Mouse (Mus musculus): Measurements from ENCODE around the gene Stx11. TPM values are rescaled to one million over a fixed set of nuclear protein-coding genes. Genes with fewer than 3 reads are reported as not detected.

Gene Stx11
- polyA plus RNA-seq, 1 experiment from 2014 or later, result 16.6 TPM

DNA sequence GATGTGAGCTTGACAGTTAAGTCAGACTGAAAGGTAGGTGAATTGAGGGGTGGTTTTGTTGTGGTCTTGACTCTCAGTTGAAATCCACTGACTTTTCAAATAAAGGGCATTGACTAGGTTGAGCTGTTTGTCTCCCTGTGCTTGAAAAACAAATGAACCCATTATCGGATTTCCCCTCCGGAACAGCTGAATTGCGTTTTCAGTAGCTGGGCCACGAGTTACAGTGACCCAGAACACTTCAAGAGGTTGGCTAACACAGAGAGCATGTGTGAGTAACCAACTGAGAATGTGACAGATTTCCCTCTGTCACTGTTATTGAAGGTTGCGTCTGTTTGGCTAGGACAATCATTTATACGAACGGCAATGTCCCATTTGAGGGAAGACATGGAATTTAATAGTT, 17.0 kb upstream of the Stx11 start:
- H3K36me3 ChIP-seq, result no peaks in the 10 kb centered on the region
- no peak overlapping the region for H3K4me2 ChIP-seq
- H3K4me3 ChIP-seq, result no peak overlapping the region
- peaks cover 25% of the 10 kb centered on the region for H3K4me1 ChIP-seq
- no peaks in the 10 kb centered on the region for H3K9me3 ChIP-seq (replicated peaks)
- ATAC-seq, result no peak
- H3K27me3 ChIP-seq (replicated peaks), result no peaks in the 10 kb centered on the region
- WGBS (ENCODE audit: insufficient replicate concordance), result 79% methylated on average over 7 of the region's 7 CpGs
- H3K27ac ChIP-seq, result no peak overlapping the region
- no peak overlapping the region for H3K9ac ChIP-seq

DNA sequence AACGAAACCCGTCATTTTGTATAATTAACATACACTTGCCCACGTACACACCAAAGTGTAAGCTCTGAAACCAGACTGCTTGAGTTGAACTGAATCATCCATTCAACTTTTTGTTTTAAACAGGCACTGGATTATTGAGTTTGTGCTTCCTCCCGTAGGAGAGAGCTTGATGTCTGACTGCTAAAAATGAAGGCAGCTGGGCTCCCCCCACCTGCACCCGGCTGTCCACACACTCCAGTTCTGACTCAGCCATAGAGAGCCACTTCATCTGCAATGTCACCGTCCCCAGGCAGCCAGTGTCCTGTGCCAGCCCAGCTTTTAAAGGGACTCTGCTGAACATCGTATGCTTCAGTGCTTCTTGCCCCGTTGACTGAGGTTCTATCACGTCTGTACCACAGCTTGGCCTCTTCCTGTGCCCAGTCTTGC, 13.7 kb upstream of the Stx11 start:
- Histone ChIP-seq H3K4me3 (no peak overlapping the region), H3K4me2 (no peak overlapping the region), H3K4me1 (peaks cover 4% of the 10 kb centered on the region; the same call in 1 of the 2 replicates), H3K27ac (no peak overlapping the region), H3K9ac (no peak overlapping the region), H3K36me3 (no peaks in the 10 kb centered on the region), H3K9me3 (replicated peaks) (no peaks in the 10 kb centered on the region), H3K27me3 (replicated peaks) (no peaks in the 10 kb centered on the region)
- no peak for ATAC-seq
- WGBS (ENCODE audit: insufficient replicate concordance), result 65% methylated on average over 9 of the region's 9 CpGs

DNA sequence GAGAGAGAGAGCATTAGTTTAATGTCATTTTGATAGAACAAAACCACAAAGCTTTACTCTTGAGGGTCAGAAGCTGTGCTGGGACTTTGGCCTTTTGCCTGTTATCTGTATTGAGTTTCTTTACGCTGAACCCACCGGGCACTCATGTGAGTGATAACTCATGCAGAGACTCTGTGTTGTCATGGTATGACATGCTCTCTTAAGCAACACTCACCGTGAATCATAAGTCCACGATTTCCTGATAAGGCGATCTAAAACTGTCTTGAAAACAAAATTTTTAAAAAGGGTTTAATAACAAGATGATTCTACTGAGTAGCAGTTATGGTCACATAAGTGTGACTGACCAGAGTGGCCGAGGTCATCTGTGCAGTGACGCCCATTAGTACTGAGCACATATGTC, 12.5 kb upstream of the Stx11 start:
- Histone ChIP-seq H3K4me3 (no peak overlapping the region), H3K4me1 (peaks cover 4% of the 10 kb centered on the region; the same call in 1 of the 2 replicates), H3K27me3 (replicated peaks) (no peaks in the 10 kb centered on the region), H3K27ac (no peak overlapping the region), H3K4me2 (no peak overlapping the region), H3K9me3 (replicated peaks) (no peaks in the 10 kb centered on the region), H3K36me3 (no peaks in the 10 kb centered on the region), H3K9ac (no peak overlapping the region)
- ATAC-seq, result no peak
- 52% methylated on average over 7 of the region's 7 CpGs for WGBS (ENCODE audit: insufficient replicate concordance)

DNA sequence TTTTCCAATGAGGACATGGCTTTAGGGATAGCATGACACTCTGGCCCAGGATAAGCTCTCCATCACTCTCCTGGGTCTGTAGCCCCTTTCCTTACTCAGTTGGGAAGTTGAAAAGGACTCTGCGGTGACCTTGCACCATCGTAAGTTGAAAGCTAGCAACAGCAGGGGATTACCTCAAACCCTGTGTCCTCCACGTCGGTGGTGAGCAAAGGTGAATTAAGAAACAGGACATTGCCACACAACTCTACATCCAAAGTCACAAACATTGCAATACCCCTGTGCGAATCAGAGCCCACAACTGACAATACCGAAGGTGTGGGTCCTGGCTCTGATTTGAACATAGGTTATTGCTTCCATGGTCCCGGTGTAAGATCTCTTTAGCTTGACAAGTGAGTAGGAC, 11.9 kb upstream of the Stx11 start:
- no peaks in the 10 kb centered on the region for H3K9me3 ChIP-seq (replicated peaks)
- H3K9ac ChIP-seq, result no peak overlapping the region
- no peak for ATAC-seq
- H3K4me3 ChIP-seq, result no peak overlapping the region
- no peaks in the 10 kb centered on the region for H3K36me3 ChIP-seq
- H3K4me2 ChIP-seq, result no peak overlapping the region
- no peaks in the 10 kb centered on the region for H3K27me3 ChIP-seq (replicated peaks)
- H3K27ac ChIP-seq, result no peak overlapping the region
- 66% methylated on average over 7 of the region's 7 CpGs for WGBS (ENCODE audit: insufficient replicate concordance)
- H3K4me1 ChIP-seq, result peaks cover 4% of the 10 kb centered on the region; the same call in 1 of the 2 replicates

DNA sequence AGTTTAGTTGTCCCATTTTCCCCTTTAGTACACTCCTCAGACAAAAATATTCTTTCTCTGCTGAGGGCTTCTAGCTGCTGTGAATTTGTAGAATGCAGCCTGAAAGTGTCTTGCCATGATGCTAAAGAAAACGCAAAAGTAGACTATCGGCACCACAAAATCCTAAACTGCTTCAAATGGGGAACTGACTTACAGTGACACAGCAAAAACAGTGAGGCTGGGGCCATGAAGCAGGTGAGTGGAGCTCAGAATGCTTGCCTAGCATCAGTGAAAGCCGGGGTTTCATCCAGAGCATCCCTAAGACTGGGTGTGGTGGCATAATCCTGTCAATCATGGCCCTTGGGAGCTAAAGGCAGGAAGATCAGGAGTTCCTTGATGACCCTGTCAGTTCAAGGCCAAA, 11.4 kb upstream of the Stx11 start:
- 53% methylated on average over 3 of the region's 3 CpGs for WGBS (ENCODE audit: insufficient replicate concordance)
- Histone ChIP-seq H3K4me3 (no peak overlapping the region), H3K36me3 (no peaks in the 10 kb centered on the region), H3K9ac (no peak overlapping the region), H3K4me2 (no peak overlapping the region), H3K4me1 (peaks cover 4% of the 10 kb centered on the region; the same call in 1 of the 2 replicates), H3K27ac (no peak overlapping the region), H3K27me3 (replicated peaks) (no peaks in the 10 kb centered on the region), H3K9me3 (replicated peaks) (no peaks in the 10 kb centered on the region)
- no peak for ATAC-seq

DNA sequence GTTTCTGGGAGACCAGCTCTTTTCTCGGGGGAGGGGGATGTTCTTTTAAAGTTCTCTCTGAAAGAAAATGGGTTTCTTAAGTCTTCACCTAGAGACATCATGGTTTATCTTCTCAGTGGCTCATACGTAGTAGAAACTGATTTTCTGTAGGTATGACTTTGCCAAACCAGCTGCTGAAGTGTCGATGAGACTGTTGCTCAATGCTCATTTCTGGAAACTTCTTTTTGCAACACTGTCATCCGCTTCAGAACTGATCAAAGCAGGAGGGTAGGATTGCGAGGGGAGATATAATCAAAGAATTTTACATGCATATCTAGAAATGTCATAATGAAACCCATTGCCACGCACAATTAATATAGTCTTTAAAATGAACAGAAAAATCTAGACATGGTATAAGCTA, 10.5 kb upstream of the Stx11 start:
- Histone ChIP-seq H3K4me2 (no peak overlapping the region), H3K27ac (no peak overlapping the region), H3K4me3 (no peak overlapping the region), H3K36me3 (no peaks in the 10 kb centered on the region), H3K4me1 (no peaks in the 10 kb centered on the region), H3K9ac (no peak overlapping the region), H3K27me3 (replicated peaks) (no peaks in the 10 kb centered on the region), H3K9me3 (replicated peaks) (no peaks in the 10 kb centered on the region)
- ATAC-seq, result no peak
- WGBS (ENCODE audit: insufficient replicate concordance), result 73% methylated on average over 6 of the region's 6 CpGs

DNA sequence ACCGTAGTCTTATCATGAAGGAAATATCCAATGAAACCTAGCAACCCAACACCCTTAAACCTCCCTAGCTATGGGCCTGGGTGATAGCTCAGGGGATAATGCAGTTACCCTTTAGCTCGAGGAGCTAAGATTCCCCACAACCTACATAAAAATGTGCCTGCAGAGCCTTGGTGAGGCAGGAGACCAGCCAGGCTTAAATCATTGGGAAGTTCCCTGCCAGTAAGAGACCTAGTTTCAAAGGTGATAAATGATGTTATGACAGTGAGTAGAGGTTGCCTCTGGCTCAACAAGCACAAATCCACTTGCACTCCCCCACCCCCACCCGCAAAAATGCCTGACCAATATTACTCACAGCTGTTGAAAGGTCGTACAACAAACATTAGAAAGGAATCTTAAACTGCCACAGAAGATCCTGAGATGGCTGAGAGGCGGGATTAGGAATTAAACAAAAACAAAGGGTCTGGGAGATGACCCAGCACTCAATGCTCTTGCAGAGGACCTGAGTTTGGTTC, 1.6 kb upstream of the Stx11 start:
- Histone ChIP-seq H3K4me3 (no peak overlapping the region), H3K4me2 (no peak overlapping the region), H3K27ac (no peak overlapping the region), H3K27me3 (replicated peaks) (peaks cover 8% of the 10 kb centered on the region; the same call in 1 of the 2 replicates), H3K9me3 (replicated peaks) (no peaks in the 10 kb centered on the region), H3K4me1 (peaks cover 33% of the 10 kb centered on the region), H3K9ac (no peak overlapping the region), H3K36me3 (no peaks in the 10 kb centered on the region)
- no peak for ATAC-seq
- WGBS (ENCODE audit: insufficient replicate concordance), result 64% methylated on average over 5 of the region's 5 CpGs

DNA sequence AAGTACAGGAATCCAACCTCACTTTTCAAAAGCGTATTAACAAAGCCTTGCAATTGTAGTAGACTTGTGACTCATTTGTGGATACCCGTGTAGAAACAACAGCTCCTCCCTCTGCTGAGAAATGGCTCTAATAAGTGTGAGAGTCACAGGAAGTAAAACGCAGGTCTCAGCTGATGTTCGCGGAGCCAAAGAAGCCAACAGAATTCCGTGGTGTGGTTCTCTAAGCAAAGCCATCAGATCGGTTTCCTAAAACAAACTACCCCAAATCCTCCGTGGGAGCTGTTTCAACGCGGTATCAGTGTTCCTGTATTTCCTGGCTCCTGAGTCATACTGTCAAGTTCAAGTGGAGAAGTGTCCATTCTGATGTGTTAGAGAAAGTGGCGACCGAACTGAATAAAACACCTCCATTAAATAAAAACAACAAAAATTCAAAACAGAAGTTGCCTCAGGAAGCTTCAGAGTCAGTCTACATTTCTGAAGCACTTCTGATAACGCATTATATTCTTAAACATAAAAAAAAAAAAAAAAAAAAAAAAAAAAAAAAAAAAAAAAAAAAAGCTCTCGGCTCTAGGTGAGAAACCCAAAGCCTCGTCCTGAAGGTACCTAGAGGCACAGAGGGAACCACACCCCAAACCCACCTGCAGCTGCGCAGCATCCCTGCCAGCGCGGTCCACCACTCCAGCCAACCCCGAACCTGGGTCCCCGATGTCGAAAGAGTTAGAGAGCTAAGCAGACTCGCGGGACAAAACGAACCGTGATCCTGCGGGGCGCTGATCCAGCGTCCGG, 543 bp downstream of the Stx11 start:
- 1% methylated on average over 29 of the region's 29 CpGs for WGBS (ENCODE audit: insufficient replicate concordance)
- peak overlapping the region; percentile 81 for H3K9ac ChIP-seq
- H3K27ac ChIP-seq, result peak overlapping the region; percentile 79
- no peaks in the 10 kb centered on the region for H3K9me3 ChIP-seq (replicated peaks)
- peak overlapping the region; percentile 87 for H3K4me2 ChIP-seq
- peaks cover 33% of the 10 kb centered on the region for H3K4me1 ChIP-seq
- H3K27me3 ChIP-seq (replicated peaks), result peaks cover 8% of the 10 kb centered on the region; the same call in 1 of the 2 replicates
- no peaks in the 10 kb centered on the region for H3K36me3 ChIP-seq
- peak; percentile 65 for ATAC-seq
- H3K4me3 ChIP-seq, result peak overlapping the region; percentile 82

DNA sequence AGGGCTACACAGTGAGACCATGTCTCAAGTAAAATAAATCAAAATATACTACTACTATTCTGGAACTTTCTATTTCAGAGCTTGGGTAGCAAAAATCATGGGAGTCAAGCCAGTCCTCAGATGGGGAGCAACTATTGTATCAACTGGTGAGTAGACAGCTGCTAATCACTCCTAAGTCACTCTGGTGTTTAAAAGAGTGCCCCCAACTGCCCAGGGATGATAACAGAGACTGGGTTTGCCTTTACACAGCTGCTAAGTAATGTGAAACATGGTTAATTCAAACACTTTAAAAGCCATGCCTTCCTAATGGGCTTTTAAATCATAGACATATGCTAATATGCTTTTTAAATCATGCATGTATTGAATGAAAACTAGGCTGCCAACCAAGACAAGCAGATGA, 1.9 kb downstream of the Stx11 start:
- Histone ChIP-seq H3K27ac (peak overlapping the region; percentile 79), H3K4me1 (peaks cover 33% of the 10 kb centered on the region), H3K36me3 (no peaks in the 10 kb centered on the region), H3K4me3 (peak overlapping the region; percentile 82), H3K9ac (peak overlapping the region; percentile 61; the same call in 1 of the 2 replicates), H3K9me3 (replicated peaks) (no peaks in the 10 kb centered on the region), H3K27me3 (replicated peaks) (0 out of 2 replicates have a peak, but pooled peaks cover 8% of the 10 kb centered on the region), H3K4me2 (peak overlapping the region; percentile 87)
- peak; percentile 76 for ATAC-seq

DNA sequence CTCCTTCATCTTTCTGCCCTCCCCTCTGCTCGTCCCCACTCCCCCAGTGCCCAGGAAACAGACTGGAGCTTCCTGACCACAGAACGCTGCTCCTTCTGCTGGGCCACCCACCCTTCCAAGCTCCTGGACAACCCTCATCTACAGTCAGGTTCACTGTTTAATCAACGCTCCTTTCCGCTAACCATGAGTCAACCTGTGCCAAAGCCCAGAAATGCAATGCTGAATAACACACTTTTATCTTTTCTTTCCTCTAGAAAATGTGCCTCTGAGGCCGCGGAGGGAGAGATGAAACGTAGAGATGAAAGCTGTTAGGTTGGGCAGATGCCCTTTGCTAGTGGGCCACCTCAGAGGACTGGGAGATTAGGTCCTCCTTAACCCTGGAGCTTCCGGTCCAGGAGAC, 2.6 kb downstream of the Stx11 start:
- Histone ChIP-seq H3K27me3 (replicated peaks) (0 out of 2 replicates have a peak, but pooled peaks cover 8% of the 10 kb centered on the region), H3K4me1 (peaks cover 33% of the 10 kb centered on the region), H3K27ac (peak overlapping the region; percentile 79), H3K4me3 (peak overlapping the region; percentile 82; the same call in 1 of the 2 replicates), H3K9me3 (replicated peaks) (no peaks in the 10 kb centered on the region), H3K4me2 (peak overlapping the region; percentile 87), H3K9ac (peak overlapping the region; percentile 42; the same call in 1 of the 2 replicates), H3K36me3 (no peaks in the 10 kb centered on the region)
- no peak for ATAC-seq
- 32% methylated on average over 8 of the region's 8 CpGs for WGBS (ENCODE audit: insufficient replicate concordance)

DNA sequence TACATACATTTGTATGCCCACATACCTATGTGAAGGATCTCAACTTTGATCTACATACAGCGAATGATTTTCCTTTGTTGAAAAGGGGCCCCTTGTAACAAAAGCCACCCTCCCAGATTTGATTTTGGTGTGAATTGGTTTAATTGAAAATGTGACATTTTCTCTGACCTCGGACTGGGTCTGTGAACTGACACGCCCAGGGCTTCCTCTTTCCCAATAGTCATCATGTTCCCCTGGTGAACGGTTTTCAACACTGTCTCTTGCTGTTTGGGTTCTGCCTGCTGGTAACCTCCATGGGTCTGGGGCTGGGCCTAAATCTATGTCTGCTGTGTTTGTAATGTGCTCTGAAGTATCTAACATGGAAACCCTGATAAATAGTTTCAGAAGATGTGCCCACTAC, 6.8 kb downstream of the Stx11 start:
- no peaks in the 10 kb centered on the region for H3K27me3 ChIP-seq (replicated peaks)
- 51% methylated on average over 4 of the region's 4 CpGs for WGBS (ENCODE audit: insufficient replicate concordance)
- H3K36me3 ChIP-seq, result no peaks in the 10 kb centered on the region
- H3K4me2 ChIP-seq, result no peak overlapping the region
- no peak for ATAC-seq
- no peak overlapping the region for H3K4me3 ChIP-seq
- peaks cover 19% of the 10 kb centered on the region for H3K4me1 ChIP-seq
- no peak overlapping the region for H3K9ac ChIP-seq
- no peaks in the 10 kb centered on the region for H3K9me3 ChIP-seq (replicated peaks)
- H3K27ac ChIP-seq, result no peak overlapping the region

DNA sequence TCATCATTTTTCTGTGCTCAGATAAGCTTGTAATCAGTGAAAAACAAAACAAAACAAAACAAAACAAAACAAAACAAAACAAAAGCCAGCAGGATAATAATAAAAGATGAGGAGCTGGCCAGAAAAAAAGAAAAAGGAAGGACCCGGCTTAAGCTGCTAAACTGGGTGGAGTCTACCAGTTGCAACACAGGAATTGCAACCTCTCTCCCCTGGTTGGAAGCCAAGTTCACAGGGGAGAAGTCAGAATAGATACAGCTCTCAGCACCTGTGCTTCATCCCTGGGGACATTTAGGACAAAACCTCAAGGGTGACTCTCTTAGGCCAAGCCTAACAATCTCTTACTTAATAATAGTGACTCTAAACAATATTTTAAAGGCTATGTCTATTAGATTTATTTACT, 8.3 kb downstream of the Stx11 start:
- H3K4me1 ChIP-seq, result peaks cover 15% of the 10 kb centered on the region
- H3K4me2 ChIP-seq, result no peak overlapping the region
- no peaks in the 10 kb centered on the region for H3K36me3 ChIP-seq
- no peaks in the 10 kb centered on the region for H3K9me3 ChIP-seq (replicated peaks)
- ATAC-seq, result no peak
- H3K4me3 ChIP-seq, result no peak overlapping the region
- no peak overlapping the region for H3K27ac ChIP-seq
- H3K27me3 ChIP-seq (replicated peaks), result no peaks in the 10 kb centered on the region
- H3K9ac ChIP-seq, result no peak overlapping the region
- WGBS (ENCODE audit: insufficient replicate concordance), result 21% methylated on average over 1 of the region's 1 CpGs

All from liver, embryonic 12.5 days (tissue).